Mouse (Mus musculus) heart, postnatal 0 days (tissue): ENCODE data around the gene Foxp1.

ENCODE experiments used
- CTCF ChIP-seq: IDR thresholded peaks from 2 replicates; pipeline ENCODE4 v1.5.1; 2016; ENCODE audit warnings: antibody characterized with exemption, control low read depth, low read depth
- EP300 ChIP-seq: IDR thresholded peaks from 2 replicates; pipeline ENCODE4 v1.6.1; 2016; ENCODE audit warnings: antibody characterized with exemption, low read depth

- TF ChIP-seq EP300 (no peak), CTCF (no peak)
Observed at GRCm38 (mm10) chr6:99484197-99484725, 38.3 kb downstream of the Foxp1 start.
